Mouse (Mus musculus) spleen, adult 2 months (tissue): ENCODE results near the gene Gm3417.
"Not testable (repeated sequence)": the region's sequence is repeated elsewhere in the genome, so short reads cannot be mapped to it uniquely, and the experiment has no call there.

Experiments
- CTCF ChIP-seq: fragments of 200-500 bp; IDR thresholded peaks from 2 replicates; pipeline ENCODE4 v1.5.1; 2011; ENCODE audit warnings: mild to moderate bottlenecking, inconsistent platforms; ENCODE audit not compliant: insufficient read depth, insufficient read length, insufficient replicate concordance; ENCODE audit errors: extremely low read depth
- POLR2A ChIP-seq: fragments of 200-500 bp; IDR thresholded peaks from 2 replicates; pipeline ENCODE4 v1.6.1; 2011; ENCODE audit warnings: low read depth, low read length, inconsistent platforms

GRCm38 (mm10) chr17:14942181-14942580 is 36.4 kb downstream of the Gm3417 start:
- not testable (repeated sequence) for TF ChIP-seq CTCF, POLR2A
